Mouse (Mus musculus) heart, embryonic 15.5 days (tissue): ENCODE measurements at regions not wholly inside any gene's neighbourhood (a gene's known extent, or its start where the extent isn't known, plus 50 kb on each side); places are given as distances from the start of the nearest gene placed in this dataset.

Experiments used
- ATAC-seq: fragments of 200-750 bp; cut with Nextera tagmentation; replicated peaks from 2 replicates; pipeline ENCODE4 v1.8.0; 2017; ENCODE audit warnings: low read depth, moderate TSS enrichment; ENCODE audit not compliant: insufficient number of reproducible peaks, insufficient read depth, low FRiP score
- H3K27ac ChIP-seq: fragments of 300-500 bp; sonication (generic); 2 replicates; pipeline ENCODE4 v1.5.1; 2015; ENCODE audit warnings: mild to moderate bottlenecking, inconsistent platforms
- H3K27me3 ChIP-seq: fragments of 300-500 bp; sonication (generic); 2 replicates; pipeline ENCODE4 v1.6.1; 2015; ENCODE audit warnings: inconsistent platforms
- H3K36me3 ChIP-seq: fragments of 300-500 bp; sonication (generic); 2 replicates; pipeline ENCODE4 v1.6.1; 2015; ENCODE audit warnings: mild to moderate bottlenecking, inconsistent platforms
- H3K4me1 ChIP-seq: fragments of 300-500 bp; sonication (generic); replicated peaks from 2 replicates; pipeline ENCODE4 v1.6.1; 2015; ENCODE audit warnings: inconsistent platforms
- H3K4me2 ChIP-seq: fragments of 300-500 bp; sonication (generic); 2 replicates; pipeline ENCODE4 v1.6.1; 2015; ENCODE audit warnings: inconsistent platforms, mild to moderate bottlenecking, moderate library complexity
- H3K4me3 ChIP-seq: fragments of 300-500 bp; sonication (generic); 2 replicates; pipeline ENCODE4 v1.5.1; 2015; ENCODE audit warnings: mild to moderate bottlenecking, inconsistent platforms
- H3K9ac ChIP-seq: fragments of 300-500 bp; sonication (generic); 2 replicates; pipeline ENCODE4 v1.6.1; 2015; ENCODE audit warnings: mild to moderate bottlenecking, inconsistent platforms
- H3K9me3 ChIP-seq: fragments of 300-500 bp; sonication (generic); replicated peaks from 2 replicates; pipeline ENCODE4 v1.6.1; 2016; ENCODE audit warnings: inconsistent platforms
- WGBS: fragments of 180-500 bp; shearing (Covaris S2); methylation state at CpG from one replicate; pipeline ENCODE4 v1.1.7; 2015; ENCODE audit warnings: mixed read lengths; 5-methylcytosine and 5-hydroxymethylcytosine counted together

- peaks cover 47% of the 10 kb centered on the region for H3K4me1 ChIP-seq
- no peaks in the 10 kb centered on the region for H3K36me3 ChIP-seq
- peaks cover 26% of the 10 kb centered on the region for H3K27me3 ChIP-seq
- H3K4me3 ChIP-seq, result no peak overlapping the region
- no peak overlapping the region for H3K4me2 ChIP-seq
- ATAC-seq, result no peak
- H3K27ac ChIP-seq, result no peak overlapping the region
- WGBS, result 23% methylated on average over 3 of the region's 3 CpGs
- no peak overlapping the region for H3K9ac ChIP-seq
- H3K9me3 ChIP-seq, result no peaks in the 10 kb centered on the region
Measured at GRCm38 (mm10) chr8:26808771-26809170, 168.4 kb upstream of the Zfp703 start.

GRCm38 (mm10) chr8:26809943-26810342 lies 167.2 kb upstream of the Zfp703 start:
- ATAC-seq, result no peak
- H3K36me3 ChIP-seq, result no peaks in the 10 kb centered on the region
- no peak overlapping the region for H3K9ac ChIP-seq
- peaks cover 20% of the 10 kb centered on the region for H3K27me3 ChIP-seq
- no peak overlapping the region for H3K4me2 ChIP-seq
- H3K4me1 ChIP-seq, result peaks cover 42% of the 10 kb centered on the region
- no peak overlapping the region for H3K4me3 ChIP-seq
- no peak overlapping the region for H3K27ac ChIP-seq
- 65% methylated on average over 7 of the region's 7 CpGs for whole genome bisulfite sequencing
- no peaks in the 10 kb centered on the region for H3K9me3 ChIP-seq

DNA sequence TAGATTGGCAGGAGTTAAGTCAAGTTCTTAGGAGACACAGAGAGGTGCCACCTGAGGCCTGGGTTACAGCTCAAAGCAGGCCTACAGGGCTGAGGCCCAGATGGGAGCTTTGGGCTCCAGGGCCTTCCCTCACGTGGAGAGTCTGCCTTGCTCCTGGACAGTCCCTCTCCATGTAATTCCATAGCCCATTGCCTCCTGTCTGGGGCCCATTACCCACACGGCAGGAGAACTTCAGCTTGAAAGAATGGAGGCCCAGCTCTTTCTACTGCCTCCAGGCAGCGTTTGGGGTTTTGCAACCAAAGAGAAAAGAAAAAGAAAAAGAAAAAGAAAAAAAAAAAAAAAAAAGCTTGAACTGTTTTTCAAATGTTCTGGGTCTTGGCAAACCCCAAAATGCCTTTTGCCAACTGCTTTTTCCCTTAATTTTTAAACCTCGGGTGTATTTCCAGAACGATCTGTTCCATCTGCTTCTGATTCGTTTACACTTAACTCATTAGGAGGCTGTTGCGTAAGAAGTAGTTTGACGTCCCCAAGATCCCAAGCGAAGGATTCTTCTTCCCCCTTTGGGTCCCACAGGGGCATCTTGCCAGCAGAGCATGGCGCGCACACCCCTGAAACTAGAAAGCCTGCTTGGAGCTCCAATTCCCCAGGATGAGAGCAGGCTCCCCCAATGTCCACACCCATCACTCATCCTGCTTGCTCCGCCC lies 165.4 kb upstream of the Zfp703 start:
- no peak for ATAC-seq
- WGBS, result 88% methylated on average over 12 of the region's 12 CpGs

GRCm38 (mm10) chr8:26813198-26813815 lies 163.8 kb upstream of the Zfp703 start:
- H3K9ac ChIP-seq, result no peak overlapping the region; the same call in 1 of the 2 replicates
- H3K27ac ChIP-seq, result no peak overlapping the region
- peak; percentile 59; the same call in 1 of the 2 replicates for ATAC-seq
- H3K27me3 ChIP-seq, result peaks cover 22% of the 10 kb centered on the region; the same call in 1 of the 2 replicates
- H3K36me3 ChIP-seq, result no peaks in the 10 kb centered on the region
- H3K4me3 ChIP-seq, result no peak overlapping the region
- peaks cover 22% of the 10 kb centered on the region for H3K4me1 ChIP-seq
- no peaks in the 10 kb centered on the region for H3K9me3 ChIP-seq
- WGBS, result 36% methylated on average over 9 of the region's 9 CpGs
- no peak overlapping the region for H3K4me2 ChIP-seq

More for the DNA sequence above, 165.4 kb upstream of the Zfp703 start:
- no peaks in the 10 kb centered on the region for H3K9me3 ChIP-seq
- H3K36me3 ChIP-seq, result no peaks in the 10 kb centered on the region
- no peak overlapping the region for H3K4me2 ChIP-seq
- no peak overlapping the region for H3K9ac ChIP-seq
- H3K27me3 ChIP-seq, result peaks cover 26% of the 10 kb centered on the region
- H3K4me3 ChIP-seq, result no peak overlapping the region
- no peak overlapping the region for H3K27ac ChIP-seq
- peaks cover 34% of the 10 kb centered on the region for H3K4me1 ChIP-seq

DNA sequence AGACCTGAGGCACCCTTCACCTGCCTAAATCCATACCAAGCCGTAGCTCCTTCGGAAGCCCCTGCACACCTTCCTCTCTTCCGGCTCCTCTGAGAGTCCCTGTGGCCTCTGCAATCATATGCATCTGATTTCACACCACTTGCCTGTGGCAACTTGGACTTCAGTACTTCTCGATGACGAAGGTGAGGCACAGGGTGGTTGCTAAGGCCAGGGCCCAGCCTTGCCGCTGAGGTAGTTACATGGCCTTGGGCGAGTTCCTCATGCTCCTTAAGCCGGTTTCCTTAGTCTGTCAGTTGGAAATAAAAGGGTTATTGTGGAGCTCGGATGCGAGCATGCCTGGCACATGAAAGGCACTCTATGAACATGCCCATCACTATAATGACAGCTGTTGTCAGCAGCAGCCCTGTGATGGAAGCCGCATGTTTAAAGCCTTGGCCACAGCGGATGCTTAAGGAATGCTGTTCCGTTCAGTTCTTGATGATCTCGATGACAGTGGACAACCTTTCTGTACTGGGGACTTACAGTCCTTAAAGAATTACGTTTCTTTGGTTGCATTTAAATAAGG lies 162.0 kb upstream of the Zfp703 start:
- no peak for ATAC-seq
- Histone ChIP-seq H3K4me2 (no peak overlapping the region), H3K27me3 (peaks cover 22% of the 10 kb centered on the region; the same call in 1 of the 2 replicates), H3K9me3 (no peaks in the 10 kb centered on the region), H3K36me3 (no peaks in the 10 kb centered on the region), H3K27ac (no peak overlapping the region), H3K4me1 (peaks cover 11% of the 10 kb centered on the region), H3K9ac (no peak overlapping the region), H3K4me3 (no peak overlapping the region)
- 69% methylated on average over 15 of the region's 15 CpGs for WGBS

- Histone ChIP-seq H3K9ac (no peak overlapping the region), H3K9me3 (no peaks in the 10 kb centered on the region), H3K4me3 (no peak overlapping the region), H3K27ac (no peak overlapping the region), H3K4me1 (peaks cover 10% of the 10 kb centered on the region), H3K27me3 (peaks cover 15% of the 10 kb centered on the region; the same call in 1 of the 2 replicates), H3K36me3 (no peaks in the 10 kb centered on the region), H3K4me2 (no peak overlapping the region)
- no peak for ATAC-seq
- WGBS, result 63% methylated on average over 7 of the region's 7 CpGs
Measured at GRCm38 (mm10) chr8:26816977-26817376, 160.1 kb upstream of the Zfp703 start.

DNA sequence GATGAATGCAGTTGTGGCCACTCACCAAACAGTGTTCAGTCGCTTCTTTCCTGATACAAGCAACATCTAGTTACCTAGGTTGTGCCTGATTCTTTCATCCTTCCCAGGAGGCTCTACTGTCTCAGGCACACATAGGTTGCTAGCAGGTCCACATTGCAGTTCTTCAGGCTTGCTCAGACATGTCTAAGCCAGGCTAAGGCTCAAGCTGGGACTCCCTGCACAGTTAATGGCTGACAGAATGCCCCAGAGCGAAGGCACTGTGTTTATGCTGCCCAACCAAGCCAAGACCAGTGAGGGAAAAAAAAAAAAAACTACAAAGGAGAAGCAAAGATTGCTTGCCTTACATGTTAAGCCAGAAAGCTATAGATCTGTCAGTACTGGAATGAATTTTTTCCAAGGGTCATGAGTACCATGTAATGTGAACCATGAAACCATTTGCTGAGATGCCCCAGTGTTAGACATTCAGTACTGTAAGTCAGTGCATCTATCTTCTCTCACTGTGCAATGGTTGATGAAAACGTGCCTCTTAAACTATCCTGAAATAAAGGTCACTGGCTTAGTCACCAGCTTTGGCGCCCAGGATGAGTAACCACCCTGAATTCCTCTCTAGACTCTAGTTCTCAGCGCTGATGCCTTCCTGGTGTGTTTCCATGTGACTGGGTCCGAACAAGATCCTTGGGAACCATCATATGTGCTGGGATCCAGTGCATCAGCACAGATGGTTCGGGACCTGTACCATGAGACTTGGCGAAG lies 152.8 kb upstream of the Zfp703 start:
- H3K27me3 ChIP-seq, result 0 out of 2 replicates have a peak, but pooled peaks cover 3% of the 10 kb centered on the region
- no peaks in the 10 kb centered on the region for H3K36me3 ChIP-seq
- 78% methylated on average over 8 of the region's 8 CpGs for WGBS
- no peak overlapping the region for H3K4me2 ChIP-seq
- no peak overlapping the region for H3K4me3 ChIP-seq
- no peak for ATAC-seq
- H3K4me1 ChIP-seq, result peaks cover 8% of the 10 kb centered on the region
- no peaks in the 10 kb centered on the region for H3K9me3 ChIP-seq
- H3K27ac ChIP-seq, result no peak overlapping the region
- H3K9ac ChIP-seq, result no peak overlapping the region

DNA sequence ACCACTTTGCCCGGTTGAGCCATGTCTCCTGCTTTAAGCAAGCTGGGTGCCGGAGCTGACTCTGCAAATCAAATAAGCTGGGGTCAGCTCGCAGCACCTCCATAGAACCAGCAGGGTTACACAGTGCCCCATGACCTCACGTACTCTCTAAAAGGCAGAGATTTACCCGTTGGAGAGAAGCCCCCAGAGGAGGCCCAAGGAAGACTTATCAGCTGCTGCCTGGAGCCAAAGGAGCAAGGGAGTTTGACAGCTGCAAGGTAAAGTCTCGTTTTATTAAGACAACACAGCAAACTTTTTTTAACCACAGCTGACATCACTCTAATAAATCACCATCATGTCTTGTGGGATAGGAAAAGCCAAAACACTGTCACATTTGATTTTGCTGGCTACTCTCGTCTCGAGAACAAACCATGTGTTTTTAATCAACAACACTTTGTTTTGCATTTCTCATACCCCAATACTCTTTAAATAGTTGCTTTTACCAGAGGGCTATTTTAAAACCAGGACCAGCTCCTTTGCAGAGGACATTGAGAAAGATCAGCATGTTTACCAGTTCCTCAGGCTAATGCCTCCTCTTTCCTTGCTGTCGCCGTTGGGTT lies 148.7 kb upstream of the Zfp703 start:
- 0 out of 2 replicates have a peak, but pooled peaks cover 3% of the 10 kb centered on the region for H3K27me3 ChIP-seq
- 29% methylated on average over 10 of the region's 10 CpGs for WGBS
- H3K9ac ChIP-seq, result no peak overlapping the region
- H3K27ac ChIP-seq, result no peak overlapping the region
- H3K4me3 ChIP-seq, result no peak overlapping the region
- no peaks in the 10 kb centered on the region for H3K36me3 ChIP-seq
- ATAC-seq, result no peak
- H3K4me1 ChIP-seq, result peaks cover 21% of the 10 kb centered on the region
- no peaks in the 10 kb centered on the region for H3K9me3 ChIP-seq
- H3K4me2 ChIP-seq, result no peak overlapping the region

DNA sequence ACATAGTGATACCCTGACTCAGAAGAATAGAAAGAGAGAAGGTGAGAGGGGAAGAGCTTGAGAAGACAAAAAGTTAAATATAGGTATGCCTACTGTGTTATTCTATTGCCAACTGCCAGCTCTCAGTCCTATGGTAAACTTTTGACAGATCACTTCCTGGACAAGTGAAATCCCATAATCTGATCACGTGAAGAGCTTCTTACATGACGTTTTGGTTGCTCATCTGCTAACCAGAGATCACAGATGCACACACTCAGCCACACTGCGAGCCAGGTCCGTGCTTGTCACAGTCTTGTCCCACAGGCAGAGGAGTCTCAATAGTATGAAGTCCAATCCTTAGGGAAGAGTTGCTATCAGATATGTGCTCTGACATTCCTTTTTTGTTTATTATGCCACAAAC lies 147.8 kb upstream of the Zfp703 start:
- no peak for ATAC-seq
- Histone ChIP-seq H3K27ac (no peak overlapping the region), H3K9ac (no peak overlapping the region), H3K4me1 (peaks cover 21% of the 10 kb centered on the region), H3K4me3 (no peak overlapping the region), H3K27me3 (0 out of 2 replicates have a peak, but pooled peaks cover 3% of the 10 kb centered on the region), H3K9me3 (no peaks in the 10 kb centered on the region), H3K4me2 (no peak overlapping the region), H3K36me3 (no peaks in the 10 kb centered on the region)
- WGBS, result 75% methylated on average over 4 of the region's 4 CpGs

- 16% methylated on average over 5 of the region's 5 CpGs for WGBS
- Histone ChIP-seq H3K9ac (no peak overlapping the region), H3K9me3 (no peaks in the 10 kb centered on the region), H3K27ac (no peak overlapping the region), H3K4me3 (no peak overlapping the region), H3K36me3 (no peaks in the 10 kb centered on the region), H3K27me3 (0 out of 2 replicates have a peak, but pooled peaks cover 3% of the 10 kb centered on the region), H3K4me2 (no peak overlapping the region), H3K4me1 (peaks cover 21% of the 10 kb centered on the region)
- no peak for ATAC-seq
Measured at GRCm38 (mm10) chr8:26831148-26831547, 146.0 kb upstream of the Zfp703 start.

GRCm38 (mm10) chr8:26831790-26832189 lies 145.3 kb upstream of the Zfp703 start:
- Histone ChIP-seq H3K4me2 (no peak overlapping the region), H3K27ac (no peak overlapping the region), H3K36me3 (no peaks in the 10 kb centered on the region), H3K9ac (no peak overlapping the region), H3K4me3 (no peak overlapping the region), H3K9me3 (no peaks in the 10 kb centered on the region), H3K4me1 (peaks cover 21% of the 10 kb centered on the region), H3K27me3 (0 out of 2 replicates have a peak, but pooled peaks cover 3% of the 10 kb centered on the region)
- no peak for ATAC-seq
- 49% methylated on average over 6 of the region's 6 CpGs for WGBS
